Mouse (Mus musculus) kidney, postnatal 4 days (tissue): ENCODE measurements at regions not wholly inside any gene's neighbourhood (a gene's known extent, or its start where the extent isn't known, plus 50 kb on each side); places are given as distances from the start of the nearest gene placed in this dataset.

Source experiments
- DNase-seq, 2 experiments: peaks; one replicate each; pipeline ENCODE4 v3.0.0; 2021; ENCODE audit warnings: mixed read lengths in 2 of 2

- no peak for DNase-seq
These were observed 398.8 kb downstream of the Tns1 start for GRCm38 (mm10) chr1:73725486-73725885.

DNA sequence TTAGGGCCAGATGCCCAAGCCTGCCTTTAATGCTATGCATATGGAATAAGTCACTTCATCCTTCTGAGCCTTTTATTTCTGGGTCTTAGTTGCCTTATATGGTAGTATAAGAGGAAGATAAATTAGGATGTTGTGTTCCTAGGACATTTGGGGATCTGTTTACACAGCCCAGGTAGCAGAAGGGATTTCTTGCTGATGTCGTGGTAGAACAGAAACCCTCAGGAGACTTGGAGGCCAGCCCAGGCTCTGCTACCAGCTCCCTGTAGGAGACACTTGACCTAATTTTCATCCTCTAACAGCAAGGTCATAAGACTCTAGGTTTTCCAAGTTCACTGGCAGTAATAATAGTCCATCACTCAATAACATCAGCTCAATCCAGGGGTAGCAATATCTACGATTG, 399.7 kb downstream of the Tns1 start:
- no peak for DNase-seq

DNA sequence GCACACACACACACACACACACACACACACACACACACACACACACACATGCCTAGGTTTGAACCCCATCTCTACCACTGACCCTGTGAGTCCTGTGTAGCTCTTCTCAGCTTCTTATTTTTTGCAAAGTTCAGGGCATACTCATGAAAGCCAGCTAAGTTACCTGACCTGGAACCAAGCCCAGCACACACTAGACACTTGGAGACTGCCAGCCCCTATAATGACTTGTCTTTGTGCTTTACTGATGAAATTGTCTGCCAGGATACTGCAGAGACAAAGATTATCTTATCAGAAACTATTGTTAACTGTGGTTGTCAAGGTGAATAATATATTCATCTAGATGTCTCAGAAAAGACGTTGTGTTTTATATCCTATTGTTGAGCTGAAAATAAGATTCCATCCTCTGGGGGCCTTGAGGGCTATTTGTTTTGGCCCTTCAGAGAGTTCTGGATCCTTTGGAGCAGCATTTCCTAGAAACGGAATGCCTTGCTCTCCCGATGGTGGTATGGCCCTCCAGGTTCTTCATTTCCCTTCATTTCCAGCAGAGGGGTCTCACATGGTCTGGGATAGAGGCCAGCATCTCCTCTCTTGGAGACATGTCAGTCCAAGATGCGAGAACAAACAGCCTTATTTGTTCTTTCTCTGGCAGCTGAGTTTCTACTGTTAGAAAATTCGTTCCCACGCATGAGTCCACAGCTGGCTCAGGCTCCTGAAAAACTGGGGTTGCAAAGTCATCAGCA, 402.6 kb downstream of the Tns1 start:
- DNase-seq: no peak

DNA sequence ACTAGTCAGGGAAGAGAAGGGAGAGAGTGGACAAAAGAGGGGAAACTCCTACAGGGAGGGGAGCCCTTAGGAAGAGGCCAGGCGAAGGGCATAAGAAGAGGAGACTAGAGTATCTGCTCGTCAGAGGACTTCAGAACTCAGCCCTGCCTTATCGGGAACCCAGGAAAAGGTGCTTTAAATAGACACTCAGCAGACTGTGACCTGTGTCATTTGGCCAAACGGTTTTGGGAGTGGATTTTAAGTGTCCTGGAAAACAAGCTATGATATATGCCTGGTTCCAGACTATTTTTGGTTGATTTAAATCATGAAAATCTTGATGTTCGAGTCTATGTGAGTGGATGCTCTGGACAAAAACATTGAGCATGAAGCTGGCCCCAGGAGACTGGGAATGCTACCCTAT, 405.8 kb downstream of the Tns1 start:
- DNase-seq: no peak

DNA sequence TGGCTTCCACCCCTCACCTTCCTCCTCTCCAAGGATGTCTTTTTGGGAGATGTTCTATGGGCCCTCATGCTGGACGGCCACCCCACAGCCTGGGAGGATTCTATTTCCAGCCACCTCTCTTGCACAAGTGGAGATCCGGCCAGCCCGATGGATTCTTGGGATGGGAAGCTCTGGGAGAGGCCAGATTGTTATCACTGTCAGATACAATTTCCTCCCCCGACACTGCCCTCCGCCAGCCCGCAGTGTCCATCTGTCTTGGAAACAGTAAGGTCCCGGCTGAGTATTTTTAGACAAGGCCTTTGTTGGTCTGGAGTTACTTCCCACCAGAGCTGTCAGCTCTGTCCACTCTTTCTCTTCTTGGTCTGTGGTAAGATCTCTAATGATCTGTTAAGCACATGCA, 406.8 kb downstream of the Tns1 start:
- peak; percentile 45 to 65 for DNase-seq

DNA sequence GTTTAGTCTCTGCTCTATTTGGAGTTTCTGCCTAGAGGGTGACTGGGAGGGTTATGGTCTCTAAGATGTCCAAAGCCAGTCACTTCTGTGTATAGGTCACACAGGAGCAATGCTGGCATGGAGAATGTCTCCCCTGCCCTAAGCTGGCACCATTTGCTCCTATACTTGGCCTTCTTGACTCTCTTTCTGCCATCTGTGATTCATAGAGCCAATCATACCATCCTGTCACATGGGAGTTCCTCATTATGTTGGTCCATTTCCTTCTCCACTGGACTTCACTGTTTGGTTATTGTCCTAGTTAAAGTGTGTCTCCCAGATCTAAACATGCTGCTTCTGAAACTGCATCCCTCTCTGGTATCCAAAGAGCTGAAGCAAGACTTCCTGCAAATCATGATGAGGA, 407.3 kb downstream of the Tns1 start:
- no peak for DNase-seq

DNA sequence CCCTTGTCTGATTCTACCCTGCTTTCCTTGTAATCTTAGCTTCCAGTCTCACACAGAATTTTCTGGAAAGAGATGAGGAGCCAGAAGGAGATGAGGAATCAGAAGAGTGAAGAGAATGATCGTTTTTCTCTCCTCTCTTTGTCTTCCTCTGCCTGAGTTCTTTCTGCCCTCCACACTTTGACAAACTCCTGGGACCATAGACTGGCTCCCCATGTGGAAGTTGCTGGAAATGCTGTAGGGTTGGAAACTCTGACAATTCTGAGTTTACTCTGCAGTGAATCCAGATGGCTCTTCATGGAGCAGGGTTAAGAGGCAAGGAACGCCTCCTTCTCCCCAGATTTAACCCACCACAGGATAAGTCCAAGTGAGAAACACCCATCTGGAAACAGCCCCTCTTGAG, 408.7 kb downstream of the Tns1 start:
- DNase-seq: no peak

DNA sequence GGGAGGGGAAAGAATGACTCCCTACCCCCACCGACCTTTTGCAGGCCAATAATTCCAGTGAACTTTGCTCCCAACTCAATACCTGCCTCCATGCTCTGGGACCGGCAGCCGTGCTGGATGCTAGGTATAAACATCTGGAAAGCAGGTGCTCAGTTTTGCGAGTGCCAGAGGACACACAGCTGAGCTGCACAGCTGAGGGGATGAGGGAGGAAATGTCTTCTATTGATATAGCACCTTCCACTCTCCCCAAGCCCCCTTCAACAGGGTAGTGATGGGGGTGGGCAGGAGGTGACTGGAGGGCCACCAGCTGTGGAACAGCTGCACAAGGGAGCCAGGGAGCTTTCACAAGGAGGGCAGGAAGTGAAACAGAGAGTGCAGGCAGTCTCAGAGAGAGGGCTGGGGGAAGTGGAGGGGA, 421.8 kb downstream of the Tns1 start:
- peak in 1 of 2 experiments; percentile 13 for DNase-seq

- DNase-seq: no peak
These were observed 430.7 kb downstream of the Tns1 start for GRCm38 (mm10) chr1:73693537-73693936.

- no peak for DNase-seq
These were observed 438.5 kb downstream of the Tns1 start for GRCm38 (mm10) chr1:73685734-73686133.

DNA sequence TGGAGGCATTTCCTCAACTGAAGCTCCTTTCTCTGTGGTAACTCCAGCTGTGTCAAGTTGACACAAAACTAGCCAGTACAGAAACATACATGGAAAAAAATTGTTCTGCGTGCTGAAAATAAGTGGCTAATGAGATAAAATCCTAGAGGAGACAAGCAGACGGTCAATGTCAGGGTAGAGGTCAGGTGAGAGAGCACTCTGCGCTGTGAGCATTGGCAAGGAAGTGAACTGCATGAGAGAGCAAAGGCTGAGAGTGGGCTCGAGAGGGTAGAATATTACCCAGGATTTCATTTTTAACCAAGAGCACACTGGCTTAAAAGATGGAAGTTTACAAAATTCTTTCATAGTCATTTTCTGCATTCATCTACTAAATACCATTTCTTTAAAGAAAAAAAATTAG, 439.2 kb downstream of the Tns1 start:
- DNase-seq: no peak

GRCm38 (mm10) chr1:73684166-73684565, 440.1 kb downstream of the Tns1 start:
- no peak for DNase-seq

- no peak for DNase-seq
These were observed 440.9 kb downstream of the Tns1 start for GRCm38 (mm10) chr1:73683132-73683888.

- DNase-seq: no peak
These were observed 442.6 kb downstream of the Tns1 start for GRCm38 (mm10) chr1:73681697-73682096.

DNA sequence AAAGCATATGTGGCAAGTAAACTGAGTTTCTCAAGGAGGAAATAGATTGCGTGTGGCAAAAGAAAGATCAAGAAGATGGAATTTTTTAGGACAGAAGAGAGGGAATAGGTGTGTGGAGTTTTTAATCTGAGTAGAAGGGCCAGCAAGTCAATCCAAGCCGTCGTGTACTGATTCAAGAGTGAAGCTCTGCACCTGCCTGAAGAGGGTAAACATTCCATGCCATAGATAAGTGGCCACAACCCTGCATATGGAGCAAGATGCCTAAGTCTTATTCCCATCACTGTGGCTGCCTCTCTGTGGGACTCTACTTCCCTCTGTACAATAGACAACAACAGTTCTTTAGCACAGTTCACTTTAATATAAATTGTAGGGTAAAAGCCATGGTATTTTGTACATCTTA, 443.4 kb downstream of the Tns1 start:
- no peak for DNase-seq

DNA sequence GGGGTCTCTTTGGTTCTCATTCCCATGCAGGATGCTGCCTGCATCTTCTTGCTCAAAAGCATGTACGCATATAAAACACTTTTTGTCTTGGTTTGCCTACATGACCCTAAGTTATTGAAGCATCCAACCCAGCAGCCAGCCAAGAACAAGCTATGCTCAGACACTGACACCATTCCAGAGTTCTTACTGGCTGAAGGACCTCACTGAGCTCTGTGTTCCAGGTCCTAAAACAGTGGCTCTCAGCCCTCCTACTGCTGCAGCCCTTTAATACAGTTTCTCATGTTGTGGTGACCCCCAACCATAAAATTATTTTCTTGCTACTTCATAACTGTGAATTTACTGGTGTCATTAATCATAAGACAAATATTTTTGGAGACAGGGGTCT, 450.4 kb downstream of the Tns1 start:
- no peak for DNase-seq

- no peak for DNase-seq
These were observed 450.9 kb downstream of the Tns1 start for GRCm38 (mm10) chr1:73673191-73673850.

DNA sequence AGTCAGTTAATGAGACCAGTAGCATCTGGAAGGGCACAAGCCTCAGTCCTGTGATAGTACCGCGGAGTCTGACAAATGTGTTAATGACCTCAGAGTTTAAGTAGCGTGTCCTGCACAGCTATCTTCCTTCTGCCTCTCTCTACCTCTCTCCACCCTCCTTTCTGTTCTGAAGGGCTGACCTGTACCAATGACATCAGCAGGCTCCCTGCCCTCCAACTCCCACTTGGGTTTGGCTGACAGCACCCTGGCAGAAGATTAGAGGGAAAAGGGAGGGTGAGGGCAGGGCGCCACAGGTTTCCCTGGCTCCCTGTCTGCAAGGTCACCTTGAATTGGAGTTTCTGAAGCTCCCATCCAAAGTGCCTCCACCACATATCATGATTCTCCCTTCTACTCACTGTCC, 452.0 kb downstream of the Tns1 start:
- peak in 1 of 2 experiments; percentile 9 for DNase-seq

DNA sequence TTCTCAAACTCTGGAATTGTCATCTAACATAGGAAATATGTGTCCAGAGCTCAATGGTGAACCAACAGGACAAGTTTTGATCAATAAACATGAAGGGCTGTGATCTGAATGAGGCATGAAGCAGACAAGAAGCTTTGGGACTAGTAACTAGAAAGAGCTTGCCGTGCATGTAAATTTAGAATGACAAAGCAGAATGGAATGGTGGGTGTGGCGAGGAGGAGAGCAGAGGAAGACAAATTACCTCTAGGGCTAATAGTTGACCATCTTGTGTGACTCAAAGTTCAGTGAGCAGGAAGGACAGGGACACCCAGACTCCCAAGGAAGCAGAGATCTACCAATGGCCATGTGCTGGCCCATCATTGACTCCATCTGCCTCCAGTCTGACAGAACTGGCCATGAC, 455.6 kb downstream of the Tns1 start:
- DNase-seq: peak in 1 of 2 experiments; percentile 9

GRCm38 (mm10) chr1:73663546-73663945, 460.7 kb downstream of the Tns1 start:
- DNase-seq: no peak

DNA sequence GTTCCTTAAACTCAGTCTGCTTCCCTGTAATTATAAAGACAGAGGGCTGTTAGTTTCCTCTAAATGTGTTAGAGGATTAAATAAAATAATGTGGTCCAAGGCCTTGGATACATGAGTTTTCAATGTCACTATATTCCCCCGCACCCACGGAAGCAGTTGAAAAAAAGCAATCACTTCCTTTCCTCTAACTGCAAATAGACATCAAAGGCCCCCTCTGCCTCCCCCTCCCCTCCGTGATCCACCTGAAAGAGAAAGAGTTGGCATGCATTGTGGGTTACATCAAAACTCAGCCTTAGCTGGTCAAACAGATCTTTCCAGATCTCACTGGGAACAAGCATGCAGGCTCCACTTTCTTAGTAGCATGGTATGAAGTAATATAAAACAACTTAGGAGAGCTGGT, 479.2 kb downstream of the Tns1 start:
- peak; percentile 13 to 41 for DNase-seq

- DNase-seq: peak; percentile 36 to 57
These were observed 479.9 kb downstream of the Tns1 start for GRCm38 (mm10) chr1:73644394-73644793.

- peak in 1 of 2 experiments; percentile 10 for DNase-seq
These were observed 480.8 kb downstream of the Tns1 start for GRCm38 (mm10) chr1:73643431-73643830.

- DNase-seq: peak in 1 of 2 experiments; percentile 10
These were observed 481.5 kb downstream of the Tns1 start for GRCm38 (mm10) chr1:73642691-73643109.
